Mouse (Mus musculus) cerebellum, adult 2 months (tissue): ENCODE data around the gene Nxn.

Source experiments
- CTCF ChIP-seq: fragments of 200-500 bp; IDR thresholded peaks from 2 replicates; pipeline ENCODE4 v1.5.1; 2011; ENCODE audit warnings: low read depth, mild to moderate bottlenecking, control low read depth, low read length, moderate library complexity, borderline replicate concordance; ENCODE audit not compliant: insufficient read depth
- POLR2A ChIP-seq: fragments of 200-500 bp; IDR thresholded peaks from 2 replicates; pipeline ENCODE4 v1.6.1; 2011; ENCODE audit warnings: low read length, control low read depth, borderline replicate concordance; ENCODE audit not compliant: insufficient read depth

DNA sequence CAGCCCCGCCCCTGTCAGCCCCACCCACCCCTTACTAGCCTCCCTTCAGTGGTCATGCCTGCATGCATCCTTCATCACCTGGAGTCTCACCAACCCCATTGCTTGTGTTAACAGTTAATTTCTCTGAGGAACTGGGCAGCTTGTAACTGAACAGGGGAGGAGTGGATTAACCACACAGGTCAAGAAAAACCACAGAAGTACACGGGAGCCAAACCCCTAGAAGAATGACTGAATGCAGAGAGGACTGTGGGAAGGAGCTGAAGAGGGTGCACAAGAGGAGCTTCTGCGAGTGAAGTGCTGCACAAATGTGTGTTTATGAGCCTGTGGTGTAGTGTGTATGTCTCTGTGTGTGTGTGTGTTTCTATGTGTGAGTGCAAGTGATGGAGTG is 47.3 kb downstream of the Nxn start:
- TF ChIP-seq CTCF (no peak), POLR2A (no peak)
